Comparison of ENCODE assay signal across 26 mouse cellular contexts in genomic region chr16:91206371-91206770, GRCm38 (mm10). TPM values are rescaled to one million over a fixed set of nuclear protein-coding genes. Genes with fewer than 3 reads are reported as not detected.
A peak's percentile ranks its signal among the peaks of the same experiment; 100 is the strongest.
DNase-seq lines count a peak whose midpoint lies in the region; ATAC-seq lines count a peak whose summit lies in the region.
"Had no signal": no experiment of that assay in that cellular context is flagged by ENCODE, and none has a peak within 500 bp of the region (broad histone marks: within the 10 kb centered on the region; RNA-seq: fewer than 3 reads in every experiment).

No protein-coding gene starts in this region.

- 0 out of 2 replicates have a peak overlapping the region, but pooled peaks have one; percentile 0 for H3K4me2 ChIP-seq in forebrain, embryonic 12.5 days
- H3K4me2 ChIP-seq in forebrain, embryonic 14.5 days (ENCODE audit: low read length): no peak overlapping the region
- no peak overlapping the region for H3K4me2 ChIP-seq in midbrain, embryonic 13.5 days (replicated peaks)
- H3K4me2 ChIP-seq: forebrain, embryonic 13.5 days; heart, embryonic 13.5 days; hindbrain, embryonic 14.5 days had no signal

- DNase-seq in forebrain, embryonic 14.5 days (ENCODE audit: low spot score): no peak
- DNase-seq in midbrain, embryonic 10.5 days (ENCODE audit: low spot score): no peak
- DNase-seq in retina, embryonic 14.5 days (ENCODE audit: low spot score): peak; percentile 68
- no peak for DNase-seq in embryo, embryonic 10.5 days (ENCODE audit: low spot score)
- DNase-seq: adrenal gland, adult 2 months; adrenal gland, postnatal 25 days; cerebellum, adult 11-12 months; cerebellum, adult 8-10 months; cerebellum, postnatal 10 days; cerebellum, postnatal 36 days; gastrocnemius, postnatal 10 days; gastrocnemius, postnatal 36 days; heart, adult 2 months; heart, postnatal 14 days; heart, postnatal 4 days had no signal

- H3K4me1 ChIP-seq in forebrain, embryonic 12.5 days: peaks cover 30% of the 10 kb centered on the region
- H3K4me1 ChIP-seq in forebrain, embryonic 14.5 days (ENCODE audit: control insufficient read depth, insufficient read depth, low read length): 0 out of 2 replicates have a peak, but pooled peaks cover 2% of the 10 kb centered on the region
- H3K4me1 ChIP-seq in midbrain, embryonic 13.5 days (replicated peaks): peaks cover 25% of the 10 kb centered on the region
- H3K4me1 ChIP-seq in midbrain, embryonic 10.5 days: peaks cover 27% of the 10 kb centered on the region
- H3K4me1 ChIP-seq: heart, embryonic 10.5 days; heart, embryonic 13.5 days had no signal

- no peak overlapping the region for H3K9ac ChIP-seq in forebrain, embryonic 12.5 days
- no peak overlapping the region for H3K9ac ChIP-seq in forebrain, embryonic 14.5 days (ENCODE audit: low read length)
- H3K9ac ChIP-seq in midbrain, embryonic 13.5 days (replicated peaks): no peak overlapping the region
- H3K9ac ChIP-seq: forebrain, embryonic 13.5 days; heart, embryonic 13.5 days; hindbrain, embryonic 14.5 days had no signal

- H3K27me3 ChIP-seq in forebrain, embryonic 12.5 days: peaks cover 58% of the 10 kb centered on the region
- H3K27me3 ChIP-seq in forebrain, embryonic 14.5 days (replicated peaks; ENCODE audit: control insufficient read depth, insufficient read depth, low read length): 0 out of 2 replicates have a peak, but pooled peaks cover 9% of the 10 kb centered on the region
- H3K27me3 ChIP-seq in midbrain, embryonic 13.5 days: peaks cover 51% of the 10 kb centered on the region
- H3K27me3 ChIP-seq in midbrain, embryonic 10.5 days (ENCODE audit: low read depth, poor library complexity, severe bottlenecking): peaks cover 81% of the 10 kb centered on the region

- H3K36me3 ChIP-seq in forebrain, embryonic 12.5 days (replicated peaks): no peaks in the 10 kb centered on the region
- no peaks in the 10 kb centered on the region for H3K36me3 ChIP-seq in forebrain, embryonic 14.5 days (ENCODE audit: control insufficient read depth, insufficient read depth, low read length)
- no peaks in the 10 kb centered on the region for H3K36me3 ChIP-seq in midbrain, embryonic 13.5 days
- H3K36me3 ChIP-seq in midbrain, embryonic 10.5 days: no peaks in the 10 kb centered on the region
- H3K36me3 ChIP-seq: heart, embryonic 10.5 days; heart, embryonic 13.5 days had no signal

- WGBS in forebrain, embryonic 12.5 days: 22% methylated on average over 1 of the region's 1 CpGs
- WGBS in forebrain, embryonic 14.5 days: 15% methylated on average over 1 of the region's 1 CpGs
- WGBS in midbrain, embryonic 13.5 days: 28% methylated on average over 1 of the region's 1 CpGs
- 45% methylated on average over 1 of the region's 1 CpGs for WGBS in midbrain, embryonic 10.5 days

- no peaks in the 10 kb centered on the region for H3K9me3 ChIP-seq in forebrain, embryonic 12.5 days
- H3K9me3 ChIP-seq in forebrain, embryonic 14.5 days (replicated peaks; ENCODE audit: control insufficient read depth, low read length): no peaks in the 10 kb centered on the region
- H3K9me3 ChIP-seq in midbrain, embryonic 13.5 days: no peaks in the 10 kb centered on the region; the same call in 1 of the 2 replicates
- 0 out of 2 replicates have a peak, but pooled peaks cover 4% of the 10 kb centered on the region for H3K9me3 ChIP-seq in midbrain, embryonic 10.5 days (replicated peaks)
- H3K9me3 ChIP-seq: forebrain, embryonic 13.5 days; heart, embryonic 10.5 days; heart, embryonic 13.5 days had no signal

- 0 out of 2 replicates have a peak overlapping the region, but pooled peaks have one; percentile 21 for H3K27ac ChIP-seq in forebrain, embryonic 12.5 days
- H3K27ac ChIP-seq in forebrain, embryonic 14.5 days (ENCODE audit: low read depth, low read length): no peak overlapping the region
- no peak overlapping the region for H3K27ac ChIP-seq in midbrain, embryonic 13.5 days
- no peak overlapping the region; the same call in 1 of the 2 replicates for H3K27ac ChIP-seq in midbrain, embryonic 10.5 days (replicated peaks)
- H3K27ac ChIP-seq: forebrain, embryonic 13.5 days; heart, adult 2 months; heart, embryonic 10.5 days; heart, embryonic 13.5 days; hindbrain, embryonic 14.5 days; hindbrain, postnatal 0 days had no signal

- no peak overlapping the region for H3K4me3 ChIP-seq in forebrain, embryonic 12.5 days (replicated peaks)
- H3K4me3 ChIP-seq in forebrain, embryonic 14.5 days (ENCODE audit: low read depth, low read length): no peak overlapping the region
- no peak overlapping the region for H3K4me3 ChIP-seq in midbrain, embryonic 13.5 days (replicated peaks)
- H3K4me3 ChIP-seq in midbrain, embryonic 10.5 days: no peak overlapping the region
- H3K4me3 ChIP-seq: forebrain, embryonic 13.5 days; heart, adult 2 months; heart, embryonic 10.5 days; heart, embryonic 13.5 days had no signal

- no peak for ATAC-seq in forebrain, embryonic 12.5 days (ENCODE audit: low FRiP score)
- ATAC-seq in forebrain, embryonic 14.5 days: no peak
- peak; percentile 35; the same call in 1 of the 2 replicates for ATAC-seq in midbrain, embryonic 13.5 days
- ATAC-seq: CD4-positive, CD25-positive, alpha-beta regulatory T cell, adult 4 months; forebrain, embryonic 13.5 days; hindbrain, postnatal 0 days; inflammation-experienced regulatory T-cells, adult 6 months had no signal

RNA-seq across cellular contexts. Expression of gene Olig2, which starts 18.9 kb away (rescaled TPM):
- polyA plus RNA-seq in forebrain, embryonic 12.5 days (2016; fragmentation: Nextera tagmentation; extraction: Ambion mirVana): 20.8 and 28.1 TPM in 2 replicates
- 5.2 and 6.3 TPM in 2 replicates for polyA plus RNA-seq in forebrain, embryonic 14.5 days (2014; fragmentation: Nextera tagmentation; extraction: Ambion mirVana)
- polyA plus RNA-seq in midbrain, embryonic 13.5 days (2015; fragmentation: Nextera tagmentation; extraction: Ambion mirVana): 2.8 and 4.2 TPM in 2 replicates
- polyA plus RNA-seq in midbrain, embryonic 10.5 days (2016; fragmentation: Nextera tagmentation; extraction: Ambion mirVana): 7.4 and 7.6 TPM in 2 replicates
- polyA plus RNA-seq: adrenal gland, adult 2 months; C2C12; CD4-positive, CD25-positive, alpha-beta regulatory T cell, adult 4 months; heart, adult 2 months; heart, embryonic 10.5 days; heart, embryonic 13.5 days; heart, embryonic 16.5 days; inflammation-experienced regulatory T-cells, adult 6 months had no signal
